Mouse (Mus musculus) limb, embryonic 10.5 days (tissue): ENCODE data around the gene Oscp1. TPM values are rescaled to one million over a fixed set of nuclear protein-coding genes. Genes with fewer than 3 reads are reported as not detected.
"Not testable (repeated sequence)": the region's sequence is repeated elsewhere in the genome, so short reads cannot be mapped to it uniquely, and the experiment has no call there.

Source experiments
- DNase-seq: peaks from one replicate; pipeline ENCODE4 v3.0.0-alpha.2; 2017; ENCODE audit warnings: low spot score
- H3K27ac ChIP-seq: fragments of 300-500 bp; sonication (generic); 2 replicates; pipeline ENCODE4 v1.5.1; 2016; ENCODE audit warnings: mild to moderate bottlenecking
- H3K27me3 ChIP-seq: fragments of 300-500 bp; sonication (generic); 2 replicates; pipeline ENCODE4 v1.6.1; 2016; ENCODE audit warnings: low read depth, mild to moderate bottlenecking; ENCODE audit not compliant: poor library complexity, severe bottlenecking
- H3K36me3 ChIP-seq: fragments of 300-500 bp; sonication (generic); 2 replicates; pipeline ENCODE4 v1.6.1; 2016; ENCODE audit warnings: mild to moderate bottlenecking, moderate library complexity
- H3K4me1 ChIP-seq: fragments of 300-500 bp; sonication (generic); 2 replicates; pipeline ENCODE4 v1.6.1; 2016
- H3K4me3 ChIP-seq: fragments of 300-500 bp; sonication (generic); 2 replicates; pipeline ENCODE4 v1.5.1; 2016; ENCODE audit warnings: mild to moderate bottlenecking, moderate library complexity
- H3K9me3 ChIP-seq: fragments of 300-500 bp; sonication (generic); replicated peaks from 2 replicates; pipeline ENCODE4 v1.6.1; 2016; ENCODE audit warnings: mild to moderate bottlenecking
- WGBS: fragments of 180-500 bp; shearing (Covaris S2); methylation state at CpG from one replicate; pipeline ENCODE4 v1.1.7; 2016; 5-methylcytosine and 5-hydroxymethylcytosine counted together
- polyA plus RNA-seq: library from polyadenylated mRNA; unstranded; fragments of >200 nt; fragmentation: Nextera tagmentation; extraction: Ambion mirVana; gene quantifications from 2 replicates; pipeline ENCODE4 v1.2.1, GENCODE M21; 2016

Oscp1 gene
- polyA plus RNA-seq, 1 experiment from 2014 or later: 23.7 TPM

DNA sequence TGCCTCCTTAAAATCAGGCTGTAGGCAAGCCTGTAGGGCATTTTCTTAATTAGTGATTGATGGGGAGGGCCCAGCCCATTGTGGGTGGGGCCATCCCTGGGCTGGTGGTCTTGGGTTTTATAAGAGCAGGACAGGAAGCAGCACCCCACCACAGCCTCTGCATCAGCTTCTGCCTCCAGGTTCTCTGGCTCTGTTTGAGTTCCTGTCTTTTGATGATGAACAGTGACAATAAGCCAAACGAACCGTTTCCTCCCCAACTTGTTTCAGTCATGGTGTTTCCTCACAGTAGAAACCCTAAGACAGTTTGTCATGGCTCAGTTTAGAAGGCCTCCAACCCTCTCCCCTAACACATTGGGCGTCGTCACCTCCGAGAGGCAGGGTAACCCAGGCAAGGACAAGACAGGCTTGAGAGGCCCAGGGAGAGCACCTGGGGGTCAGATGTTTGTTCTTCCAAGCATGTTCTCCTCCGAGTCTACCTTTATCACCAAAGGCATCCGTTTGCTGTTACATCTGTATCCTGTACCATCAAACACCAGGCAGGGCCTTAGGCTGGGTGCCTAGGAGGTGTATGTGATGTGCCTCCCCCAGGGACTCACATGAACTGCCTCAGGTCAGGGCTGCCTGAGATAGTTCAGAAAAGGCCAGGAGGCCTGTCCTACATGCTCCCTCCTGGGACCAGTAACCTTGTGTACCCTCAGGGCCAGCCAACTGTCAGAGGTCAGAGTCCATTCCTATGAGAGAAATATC lies 31.9 kb downstream of the Oscp1 start:
- no peak for DNase-seq
- Histone ChIP-seq H3K4me1 (peaks cover 14% of the 10 kb centered on the region), H3K27ac (peak overlapping the region; percentile 26; the same call in 1 of the 2 replicates), H3K27me3 (no peaks in the 10 kb centered on the region), H3K4me3 (no peak overlapping the region), H3K9me3 (no peaks in the 10 kb centered on the region), H3K36me3 (no peaks in the 10 kb centered on the region; the same call in 1 of the 2 replicates)
- 71% methylated on average over 7 of the region's 7 CpGs for WGBS

DNA sequence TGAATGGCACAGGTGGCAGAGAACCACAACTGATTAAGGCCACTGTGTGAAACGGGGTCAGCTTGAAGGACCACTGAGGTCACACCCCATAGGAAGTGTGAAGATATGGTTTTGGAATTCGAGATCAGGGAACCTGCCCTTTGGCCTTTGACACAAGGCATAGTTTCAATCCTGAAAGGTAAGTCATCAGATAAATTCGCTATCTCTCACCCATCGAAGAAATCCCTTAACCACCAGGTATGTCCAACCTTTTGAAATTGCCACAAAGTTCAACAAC lies 32.4 kb downstream of the Oscp1 start:
- Histone ChIP-seq H3K9me3 (no peaks in the 10 kb centered on the region), H3K27me3 (no peaks in the 10 kb centered on the region), H3K36me3 (no peaks in the 10 kb centered on the region; the same call in 1 of the 2 replicates), H3K27ac (peak overlapping the region; percentile 26; the same call in 1 of the 2 replicates), H3K4me3 (no peak overlapping the region), H3K4me1 (peaks cover 14% of the 10 kb centered on the region)
- WGBS: 83% methylated on average over 4 of the region's 4 CpGs
- no peak for DNase-seq

DNA sequence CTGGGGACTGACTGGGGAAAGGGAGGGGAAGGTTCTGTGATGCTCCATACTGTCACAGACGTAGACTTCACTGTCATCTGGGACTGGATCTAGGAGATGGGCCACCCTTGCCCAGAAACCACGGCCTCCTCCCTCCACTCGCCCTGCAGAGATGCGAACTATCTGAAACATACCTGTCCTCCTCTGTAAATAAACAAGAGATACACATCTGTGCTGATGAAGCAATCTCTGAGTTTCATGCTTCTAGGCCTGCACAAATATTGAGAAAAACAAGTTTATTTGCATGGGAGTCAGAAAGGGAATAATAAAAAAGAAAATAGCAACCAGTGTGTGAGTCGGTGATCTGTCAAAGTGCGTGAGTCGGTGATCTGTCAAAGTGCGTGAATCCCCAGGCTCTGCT lies 33.5 kb downstream of the Oscp1 start:
- Histone ChIP-seq H3K27ac (no peak overlapping the region), H3K9me3 (no peaks in the 10 kb centered on the region), H3K36me3 (no peaks in the 10 kb centered on the region; the same call in 1 of the 2 replicates), H3K27me3 (no peaks in the 10 kb centered on the region), H3K4me3 (no peak overlapping the region), H3K4me1 (peaks cover 11% of the 10 kb centered on the region)
- WGBS: 83% methylated on average over 8 of the region's 8 CpGs
- no peak for DNase-seq

DNA sequence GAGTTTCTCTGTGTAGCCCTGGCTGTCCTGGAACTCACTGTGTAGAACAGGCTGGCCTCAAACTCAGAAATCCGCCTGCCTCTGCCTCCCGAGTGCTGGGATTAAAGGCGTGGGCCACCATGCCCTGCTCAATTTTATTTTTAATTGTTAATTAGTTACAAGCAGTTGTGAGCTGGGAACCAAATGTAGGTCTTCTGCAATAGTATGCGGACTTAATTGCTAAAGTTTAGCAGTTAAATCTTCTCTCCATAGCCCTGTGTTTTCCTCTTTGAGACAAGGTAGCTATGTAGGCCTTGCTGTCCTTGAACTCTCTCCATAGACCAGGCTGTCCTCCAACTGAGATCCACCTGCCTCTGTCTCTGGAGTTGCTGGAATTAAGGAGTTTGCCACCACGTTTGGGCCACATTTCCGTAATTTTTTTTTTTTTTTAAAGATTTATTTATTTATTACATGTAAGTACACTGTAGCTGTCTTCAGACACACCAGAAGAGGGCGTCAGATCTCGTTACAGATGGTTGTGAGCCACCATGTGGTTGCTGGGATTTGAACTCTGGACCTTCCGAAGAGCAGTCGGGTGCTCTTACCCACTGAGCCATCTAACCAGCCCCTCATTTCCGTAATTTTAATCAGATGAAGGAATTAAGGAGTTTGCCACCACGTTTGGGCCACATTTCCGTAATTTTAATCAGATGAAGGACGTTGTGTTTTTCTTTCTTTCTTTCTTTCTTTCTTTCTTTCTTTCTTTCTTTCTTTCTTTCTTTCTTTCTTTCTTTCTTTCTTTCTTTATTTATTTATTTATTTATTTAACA lies 37.5 kb downstream of the Oscp1 start:
- H3K27ac ChIP-seq: peak overlapping the region; percentile 87; the same call in 1 of the 2 replicates
- not testable (repeated sequence) for H3K9me3 ChIP-seq, DNase-seq, H3K27me3 ChIP-seq
- H3K4me1 ChIP-seq: peaks cover 14% of the 10 kb centered on the region
- H3K36me3 ChIP-seq: peaks cover 23% of the 10 kb centered on the region
- peak overlapping the region; percentile 64 for H3K4me3 ChIP-seq
- WGBS: 59% methylated on average over 14 of the region's 14 CpGs

DNA sequence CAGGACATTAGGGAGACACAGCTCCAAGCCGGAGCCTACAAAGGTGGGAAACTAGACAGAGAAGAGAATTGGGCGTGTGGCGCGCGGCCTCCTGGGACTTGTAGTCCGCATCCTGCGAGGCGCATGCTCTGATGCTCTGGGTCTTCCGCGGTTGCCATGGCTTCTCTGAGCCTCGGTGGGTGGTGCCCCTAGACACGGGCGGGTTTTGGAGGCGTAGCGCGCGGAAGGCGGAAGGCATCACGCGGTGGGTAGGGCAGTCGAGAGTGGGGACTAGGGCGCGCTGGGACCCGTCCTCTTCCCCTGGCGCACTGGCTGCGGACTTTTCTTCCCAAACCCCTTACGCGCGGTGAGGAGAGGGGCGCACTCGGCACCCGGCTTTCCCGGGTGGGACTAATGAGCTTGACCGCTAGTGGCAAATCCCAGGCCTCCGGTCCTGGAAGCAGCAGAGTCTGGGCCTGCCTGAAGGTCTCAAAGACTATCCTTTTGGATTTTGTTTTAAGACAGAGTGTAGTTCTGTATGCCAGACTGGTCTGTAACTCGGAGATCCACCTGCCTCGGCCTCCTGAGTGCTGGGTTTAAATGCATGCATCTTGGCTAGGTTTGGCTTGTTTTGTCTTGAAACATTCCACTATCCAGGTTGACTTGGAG lies 38.2 kb downstream of the Oscp1 start, which contains the start of gene Lsm10:
Gene Lsm10 (plus strand): TSS at position 160 of the 648 bp plus-strand sequence.
- H3K4me1 ChIP-seq: peaks cover 14% of the 10 kb centered on the region
- DNase-seq: peak; percentile 96
- WGBS: 5% methylated on average over 37 of the region's 37 CpGs
- peak within 1 kb of the TSS; percentile 87 for H3K27ac ChIP-seq
- peak within 1 kb of the TSS; percentile 64 for H3K4me3 ChIP-seq
- H3K27me3 ChIP-seq: no peaks in the 10 kb centered on the region
- H3K9me3 ChIP-seq: no peaks in the 10 kb centered on the region
- peaks cover 23% of the 10 kb centered on the region for H3K36me3 ChIP-seq

DNA sequence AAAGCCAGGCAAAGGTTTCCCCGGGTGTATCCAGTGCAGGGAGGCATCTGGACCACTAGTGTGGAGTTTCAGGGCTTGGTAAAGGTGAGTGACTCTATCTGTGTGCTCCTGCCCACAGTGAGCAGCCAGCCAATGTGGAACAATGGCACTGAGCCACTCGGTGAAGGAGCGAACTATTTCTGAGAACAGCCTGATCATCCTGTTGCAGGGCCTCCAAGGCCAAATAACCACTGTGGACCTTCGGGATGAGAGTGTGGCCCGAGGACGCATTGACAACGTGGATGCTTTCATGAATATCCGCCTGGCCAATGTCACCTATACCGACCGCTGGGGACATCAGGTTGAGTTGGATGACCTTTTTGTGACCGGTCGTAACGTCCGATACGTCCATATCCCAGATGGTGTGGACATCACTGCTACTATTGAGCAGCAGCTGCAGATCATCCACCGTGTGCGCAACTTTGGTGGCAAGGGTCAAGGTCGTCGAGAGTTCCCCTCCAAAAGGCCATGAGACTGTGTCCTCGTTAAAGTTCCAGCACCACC lies 39.4 kb downstream of the Oscp1 start:
- 94% methylated on average over 20 of the region's 20 CpGs for WGBS

DNA sequence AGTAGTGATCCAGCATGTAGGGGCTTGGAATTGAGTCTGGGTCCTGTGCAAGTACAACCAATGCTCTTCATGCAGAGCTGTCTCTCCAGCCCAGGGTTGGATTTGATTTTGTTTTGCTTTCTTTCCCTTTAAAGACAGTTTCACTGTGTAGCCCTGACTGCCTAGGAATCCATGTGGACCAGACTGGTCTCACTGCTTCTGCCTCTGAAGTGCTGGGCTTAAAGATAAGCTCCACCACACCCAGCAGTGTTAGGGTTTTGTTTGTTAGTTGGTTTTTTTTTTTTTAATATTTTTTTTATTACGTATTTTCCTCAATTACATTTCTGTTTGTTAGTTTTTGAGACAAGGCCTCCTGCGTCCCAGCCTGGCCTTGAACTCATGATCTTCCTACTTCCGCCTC lies 41.0 kb downstream of the Oscp1 start:
- no peaks in the 10 kb centered on the region for H3K9me3 ChIP-seq
- 92% methylated on average over 3 of the region's 3 CpGs for WGBS
- H3K36me3 ChIP-seq: peaks cover 23% of the 10 kb centered on the region
- no peak for DNase-seq
- H3K27ac ChIP-seq: no peak overlapping the region
- H3K4me1 ChIP-seq: peaks cover 33% of the 10 kb centered on the region
- no peaks in the 10 kb centered on the region for H3K27me3 ChIP-seq
- H3K4me3 ChIP-seq: no peak overlapping the region

More for the DNA sequence above, 39.4 kb downstream of the Oscp1 start:
- no peak for DNase-seq
- H3K9me3 ChIP-seq: no peaks in the 10 kb centered on the region
- H3K4me1 ChIP-seq: peaks cover 20% of the 10 kb centered on the region
- peaks cover 23% of the 10 kb centered on the region for H3K36me3 ChIP-seq
- H3K27ac ChIP-seq: no peak overlapping the region
- H3K27me3 ChIP-seq: no peaks in the 10 kb centered on the region
- peak overlapping the region; percentile 64; the same call in 1 of the 2 replicates for H3K4me3 ChIP-seq

DNA sequence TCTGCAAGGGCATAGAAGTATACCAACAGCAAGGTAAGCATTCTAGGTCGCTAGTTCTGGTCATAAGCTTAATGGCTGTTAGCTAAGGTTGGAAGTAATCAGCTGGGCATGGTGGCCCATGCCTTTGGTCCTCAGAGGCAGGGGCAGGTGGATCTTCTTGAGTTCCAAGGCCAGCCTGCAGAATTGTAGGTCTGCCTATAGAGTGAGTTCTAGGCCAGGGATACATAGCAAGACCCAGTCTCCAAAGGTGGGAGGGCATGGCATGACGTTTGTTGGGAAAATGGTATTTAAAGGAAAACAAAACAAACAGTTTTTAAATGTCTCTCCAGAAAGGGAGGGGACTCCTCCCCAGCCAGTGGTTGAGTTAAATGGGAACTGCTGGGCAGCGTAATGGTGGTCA lies 42.4 kb downstream of the Oscp1 start:
- H3K4me3 ChIP-seq: no peak overlapping the region
- 0 out of 2 replicates have a peak, but pooled peaks cover 9% of the 10 kb centered on the region for H3K27me3 ChIP-seq
- peaks cover 47% of the 10 kb centered on the region for H3K4me1 ChIP-seq
- 83% methylated on average over 3 of the region's 3 CpGs for WGBS
- DNase-seq: no peak
- no peak overlapping the region for H3K27ac ChIP-seq
- H3K9me3 ChIP-seq: no peaks in the 10 kb centered on the region
- H3K36me3 ChIP-seq: peaks cover 23% of the 10 kb centered on the region

DNA sequence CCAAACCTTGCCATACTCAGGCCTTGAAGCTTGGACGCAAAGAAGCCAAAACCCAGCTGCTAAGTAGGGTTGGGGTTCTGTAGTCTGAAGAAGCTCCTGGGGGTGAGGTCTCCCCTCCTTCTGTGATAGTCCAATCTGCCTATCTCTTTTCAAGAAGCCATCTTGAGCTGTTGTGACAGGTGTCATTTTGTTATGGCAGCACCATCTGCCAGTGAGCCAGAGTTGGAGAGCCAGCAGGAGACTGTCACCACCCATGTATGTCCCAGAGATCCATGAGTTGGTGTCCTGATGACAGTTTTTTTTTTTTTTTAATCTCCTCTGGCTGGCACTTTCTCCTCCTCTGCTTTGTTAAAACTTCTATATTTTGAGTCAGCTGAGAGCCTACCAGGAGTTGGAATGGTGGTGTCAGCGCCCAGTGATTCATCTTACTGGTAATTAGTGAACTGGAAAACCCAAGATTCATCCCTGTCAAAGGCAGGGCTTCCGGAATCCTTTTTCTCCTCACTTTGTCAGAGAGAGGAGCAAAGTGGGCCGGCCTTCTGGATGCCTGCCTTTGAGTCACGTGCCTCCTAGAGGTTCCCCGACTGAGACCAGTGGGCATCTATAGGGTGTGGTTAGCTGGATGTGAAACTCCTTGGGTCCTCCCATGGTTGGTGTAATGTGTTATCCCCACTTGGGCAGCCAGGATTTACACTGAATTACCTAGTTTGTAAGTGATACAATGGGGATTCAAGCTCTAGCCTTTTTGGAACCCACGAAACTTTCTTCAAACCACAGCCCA lies 43.9 kb downstream of the Oscp1 start:
- Histone ChIP-seq H3K4me3 (peak overlapping the region; percentile 95; the same call in 1 of the 2 replicates), H3K27me3 (0 out of 2 replicates have a peak, but pooled peaks cover 11% of the 10 kb centered on the region), H3K27ac (peak overlapping the region; percentile 88), H3K9me3 (no peaks in the 10 kb centered on the region), H3K36me3 (peaks cover 23% of the 10 kb centered on the region), H3K4me1 (peaks cover 52% of the 10 kb centered on the region)
- no peak for DNase-seq
- 45% methylated on average over 7 of the region's 7 CpGs for WGBS

DNA sequence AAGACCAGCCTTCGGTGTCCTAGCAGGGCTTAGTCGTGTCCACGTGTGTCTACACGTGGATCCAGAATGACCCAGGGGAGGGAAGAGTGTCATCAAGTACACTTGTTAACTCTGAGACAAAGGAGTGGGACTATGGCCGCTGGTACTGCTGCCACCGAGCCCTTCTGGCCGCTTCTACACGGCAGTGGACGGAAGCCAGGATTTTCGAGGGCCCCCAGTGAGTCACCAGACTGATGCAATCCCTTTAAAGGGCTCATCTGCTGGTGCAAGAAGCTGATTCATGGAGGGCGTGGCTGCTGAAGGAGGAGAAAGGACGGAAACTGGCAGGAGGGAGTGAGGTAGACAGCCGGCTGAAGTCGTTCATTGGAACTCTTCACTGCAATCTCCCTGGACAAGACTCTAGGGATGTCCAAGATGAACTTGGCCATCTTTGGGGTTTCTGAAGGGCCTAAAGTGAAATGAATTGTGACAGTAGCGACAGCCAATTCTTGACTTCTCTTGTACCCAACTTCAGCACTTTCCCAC lies 44.8 kb downstream of the Oscp1 start:
- H3K4me3 ChIP-seq: peak overlapping the region; percentile 95
- H3K4me1 ChIP-seq: peaks cover 56% of the 10 kb centered on the region
- no peaks in the 10 kb centered on the region for H3K9me3 ChIP-seq
- H3K27me3 ChIP-seq: 0 out of 2 replicates have a peak, but pooled peaks cover 11% of the 10 kb centered on the region
- peak overlapping the region; percentile 88 for H3K27ac ChIP-seq
- WGBS: 3% methylated on average over 15 of the region's 15 CpGs
- peak; percentile 61 for DNase-seq
- H3K36me3 ChIP-seq: peaks cover 18% of the 10 kb centered on the region

DNA sequence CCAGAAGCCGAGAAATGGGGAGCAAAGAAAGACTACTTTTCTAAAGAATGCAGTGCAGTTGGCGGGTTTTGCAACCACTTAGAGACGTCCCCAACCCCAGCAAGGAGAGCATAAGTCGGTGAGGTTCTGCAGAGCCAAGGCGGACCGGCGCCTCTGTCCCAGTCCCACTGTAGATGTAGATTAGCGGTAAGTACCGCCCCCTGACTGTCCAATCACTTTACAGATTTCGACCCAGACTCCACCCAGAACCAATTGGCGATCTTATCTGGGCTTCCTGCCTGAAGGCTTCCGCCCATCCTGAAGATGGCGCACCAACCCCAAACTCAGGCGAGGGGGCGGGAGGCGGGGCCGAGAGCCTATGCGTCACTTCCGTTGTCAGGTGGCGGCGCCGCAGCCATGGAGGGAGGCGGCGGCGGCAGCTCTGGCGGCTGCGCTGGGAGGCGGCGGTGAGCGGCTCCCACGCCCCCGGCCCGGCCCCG lies 45.3 kb downstream of the Oscp1 start, which contains the start of gene Stk40:
Gene Stk40 (plus strand): TSS at position 368 of the 479 bp plus-strand sequence.
- peaks cover 13% of the 10 kb centered on the region for H3K36me3 ChIP-seq
- H3K4me1 ChIP-seq: peaks cover 59% of the 10 kb centered on the region
- peak within 1 kb of the TSS; percentile 88 for H3K27ac ChIP-seq
- no peaks in the 10 kb centered on the region for H3K9me3 ChIP-seq
- H3K4me3 ChIP-seq: peak within 1 kb of the TSS; percentile 95
- peak; percentile 98 for DNase-seq
- 0 out of 2 replicates have a peak, but pooled peaks cover 11% of the 10 kb centered on the region for H3K27me3 ChIP-seq
- WGBS: under 1% methylated on average over 34 of the region's 34 CpGs
